Mouse (Mus musculus): ENCODE measurements around the gene Fam171a1.

Fam171a1 gene

GRCm38 (mm10) chr2:3138308-3138707, 24.3 kb downstream of the Fam171a1 start:
- no peak for DNase-seq (ENCODE audit: low read depth, low spot score)

- no peak for DNase-seq (ENCODE audit: low read depth, low spot score)
These were observed 25.0 kb downstream of the Fam171a1 start for GRCm38 (mm10) chr2:3139065-3139464.

GRCm38 (mm10) chr2:3139578-3139977, 25.6 kb downstream of the Fam171a1 start:
- no peak for DNase-seq (ENCODE audit: low read depth, low spot score)

DNA sequence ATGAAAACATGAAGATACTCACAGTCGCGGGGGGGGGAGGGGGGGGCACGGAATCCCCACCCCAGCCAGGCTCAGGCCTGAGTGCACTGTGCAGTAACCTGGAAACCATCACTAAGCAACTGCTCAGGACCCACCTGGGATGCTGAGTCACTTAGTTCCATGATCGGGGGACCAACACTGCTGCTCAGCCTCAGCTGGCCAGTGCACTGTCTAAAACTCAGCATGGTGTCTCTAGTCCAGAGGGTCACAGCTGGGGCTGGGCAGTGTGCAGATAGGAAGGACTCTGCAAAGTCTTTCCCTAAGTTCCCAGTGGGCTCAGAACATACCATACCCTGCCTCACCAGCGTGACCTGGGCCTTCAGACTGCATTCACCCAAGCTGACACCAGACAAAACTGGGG, 26.6 kb downstream of the Fam171a1 start:
- DNase-seq (ENCODE audit: low read depth, low spot score), result no peak

GRCm38 (mm10) chr2:3141804-3142203, 27.8 kb downstream of the Fam171a1 start:
- no peak for DNase-seq (ENCODE audit: low read depth, low spot score)

GRCm38 (mm10) chr2:3144291-3144690, 30.3 kb downstream of the Fam171a1 start:
- DNase-seq (ENCODE audit: low read depth, low spot score), result no peak

- no peak for DNase-seq (ENCODE audit: low read depth, low spot score)
These were observed 33.6 kb downstream of the Fam171a1 start for GRCm38 (mm10) chr2:3147550-3148157.

GRCm38 (mm10) chr2:3148731-3149130, 34.7 kb downstream of the Fam171a1 start:
- DNase-seq (ENCODE audit: low read depth, low spot score), result no peak

DNA sequence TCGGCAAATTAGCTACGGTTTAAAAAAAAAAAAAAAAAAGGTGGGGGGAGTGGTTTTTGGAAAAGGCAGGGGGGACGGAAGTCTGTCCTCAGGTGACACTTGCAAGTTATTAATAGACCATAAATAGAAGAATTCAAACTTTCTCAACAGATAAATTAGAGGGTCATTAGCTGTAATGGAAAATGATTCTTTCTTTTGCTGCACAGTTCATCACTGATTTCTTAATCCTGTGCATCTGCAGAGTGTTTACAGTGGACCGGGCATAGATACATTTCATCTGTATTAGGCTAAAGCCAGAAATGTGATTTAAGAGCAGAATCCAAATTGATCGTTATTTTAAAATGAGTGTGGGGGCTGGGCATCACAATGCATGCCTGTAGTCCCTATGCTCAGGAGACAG, 36.3 kb downstream of the Fam171a1 start:
- no peak for DNase-seq (ENCODE audit: low read depth, low spot score)

DNA sequence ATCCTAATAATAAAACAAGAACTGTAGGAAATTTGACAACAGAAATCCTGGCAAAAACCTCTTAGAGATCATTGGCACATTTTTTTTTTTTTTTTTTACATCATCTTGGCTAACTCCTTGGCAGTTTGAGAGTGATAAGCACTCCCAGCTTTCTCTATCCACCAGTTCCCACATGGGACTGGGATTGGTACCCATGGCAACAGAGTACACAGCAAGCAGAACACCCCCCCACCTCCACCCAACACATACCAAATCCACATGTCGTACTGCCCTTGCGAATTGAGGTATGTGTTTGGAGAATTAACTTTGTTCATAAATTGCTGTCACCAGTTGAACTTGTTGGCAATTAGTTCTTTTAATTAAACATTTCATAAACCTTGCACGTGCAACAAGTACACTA, 37.3 kb downstream of the Fam171a1 start:
- no peak for DNase-seq (ENCODE audit: low read depth, low spot score)

DNA sequence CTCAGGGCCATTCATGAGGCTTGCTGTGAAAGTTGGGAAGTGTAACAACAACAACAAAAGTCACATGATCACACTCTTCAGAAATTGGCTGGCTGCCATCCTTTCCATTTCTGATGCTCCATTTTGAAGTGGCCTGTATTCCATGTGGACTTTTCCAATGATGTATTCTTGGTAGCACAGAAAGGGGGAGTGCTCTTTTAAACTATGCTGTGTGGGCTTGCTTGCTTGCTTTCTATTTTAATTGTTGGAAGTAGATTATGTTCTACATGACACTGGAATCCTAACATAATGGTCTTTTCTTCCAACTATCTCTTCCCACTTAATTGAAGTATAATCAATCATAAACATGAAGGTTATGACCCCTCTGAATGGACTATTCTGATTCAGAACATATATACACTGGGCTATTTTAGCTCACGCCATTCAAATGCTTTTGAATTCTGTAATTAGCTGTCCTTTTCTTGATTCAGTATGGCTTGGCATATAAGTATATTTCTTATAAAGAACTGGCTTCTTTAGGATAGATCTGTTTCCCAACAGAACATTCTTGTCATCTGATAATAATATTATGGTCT, 40.2 kb downstream of the Fam171a1 start:
- DNase-seq (ENCODE audit: low read depth, low spot score), result no peak

GRCm38 (mm10) chr2:3154986-3155385, 41.0 kb downstream of the Fam171a1 start:
- DNase-seq (ENCODE audit: low read depth, low spot score), result no peak

DNA sequence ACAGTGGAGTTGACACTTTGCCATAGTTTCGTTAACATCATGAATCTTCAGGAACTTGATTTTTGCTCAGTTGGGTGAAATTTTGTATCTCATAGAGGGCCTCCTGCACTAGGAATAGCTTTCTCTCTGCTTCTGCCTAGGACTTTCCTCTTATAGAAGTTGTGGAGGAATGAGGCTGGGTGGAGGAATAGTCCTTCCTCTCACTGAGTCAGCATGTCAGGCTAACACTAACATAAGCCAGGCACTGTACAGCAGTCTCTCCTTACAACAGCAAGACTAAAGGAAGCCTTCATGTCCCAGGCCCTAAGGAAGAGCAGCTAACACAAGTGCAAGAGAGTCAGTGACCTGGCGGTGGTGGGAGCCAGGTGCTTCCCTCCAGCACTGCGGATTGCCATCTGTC, 43.0 kb downstream of the Fam171a1 start:
- no peak for DNase-seq (ENCODE audit: low read depth, low spot score)

DNA sequence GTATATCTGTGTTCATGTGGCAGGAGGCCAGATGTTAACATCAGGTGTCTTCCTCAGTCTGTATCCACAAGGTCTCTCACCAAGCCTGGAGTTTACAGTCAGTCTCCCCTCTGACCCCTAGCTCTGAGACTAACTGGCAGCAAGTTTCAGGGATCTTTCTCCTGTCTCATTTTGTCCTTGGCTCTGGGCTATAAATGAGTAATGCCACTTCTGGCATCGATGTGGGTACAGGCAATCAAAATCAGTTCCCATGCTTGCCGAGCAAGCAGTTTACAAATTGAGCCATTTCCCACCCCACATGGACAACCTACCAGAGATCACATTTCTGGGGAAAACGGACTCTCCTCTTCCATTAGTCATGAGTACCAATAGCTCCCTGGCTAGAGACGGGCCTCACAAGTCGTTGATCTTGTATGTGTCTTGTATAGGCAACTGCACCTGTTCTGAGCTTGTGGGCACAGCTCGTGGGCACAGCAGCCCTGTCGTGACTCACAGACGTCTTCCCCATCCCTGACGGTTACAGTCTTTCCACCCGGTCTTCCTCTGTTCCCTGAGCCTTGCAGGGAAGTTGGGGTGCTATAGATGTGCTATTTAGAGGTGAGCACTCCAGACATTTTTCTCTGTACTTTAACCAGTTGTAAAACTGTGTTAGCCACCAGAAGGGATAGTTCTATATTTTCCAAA, 43.8 kb downstream of the Fam171a1 start:
- DNase-seq (ENCODE audit: low read depth, low spot score), result no peak

GRCm38 (mm10) chr2:3158682-3159412, 44.8 kb downstream of the Fam171a1 start:
- no peak for DNase-seq (ENCODE audit: low read depth, low spot score)

- DNase-seq (ENCODE audit: low read depth, low spot score), result no peak
These were observed 47.6 kb downstream of the Fam171a1 start for GRCm38 (mm10) chr2:3161578-3161977.

- DNase-seq (ENCODE audit: low read depth, low spot score), result no peak
These were observed 49.6 kb downstream of the Fam171a1 start for GRCm38 (mm10) chr2:3163501-3164076.

- DNase-seq (ENCODE audit: low read depth, low spot score), result no peak
These were observed 51.1 kb downstream of the Fam171a1 start for GRCm38 (mm10) chr2:3165037-3165600.

DNA sequence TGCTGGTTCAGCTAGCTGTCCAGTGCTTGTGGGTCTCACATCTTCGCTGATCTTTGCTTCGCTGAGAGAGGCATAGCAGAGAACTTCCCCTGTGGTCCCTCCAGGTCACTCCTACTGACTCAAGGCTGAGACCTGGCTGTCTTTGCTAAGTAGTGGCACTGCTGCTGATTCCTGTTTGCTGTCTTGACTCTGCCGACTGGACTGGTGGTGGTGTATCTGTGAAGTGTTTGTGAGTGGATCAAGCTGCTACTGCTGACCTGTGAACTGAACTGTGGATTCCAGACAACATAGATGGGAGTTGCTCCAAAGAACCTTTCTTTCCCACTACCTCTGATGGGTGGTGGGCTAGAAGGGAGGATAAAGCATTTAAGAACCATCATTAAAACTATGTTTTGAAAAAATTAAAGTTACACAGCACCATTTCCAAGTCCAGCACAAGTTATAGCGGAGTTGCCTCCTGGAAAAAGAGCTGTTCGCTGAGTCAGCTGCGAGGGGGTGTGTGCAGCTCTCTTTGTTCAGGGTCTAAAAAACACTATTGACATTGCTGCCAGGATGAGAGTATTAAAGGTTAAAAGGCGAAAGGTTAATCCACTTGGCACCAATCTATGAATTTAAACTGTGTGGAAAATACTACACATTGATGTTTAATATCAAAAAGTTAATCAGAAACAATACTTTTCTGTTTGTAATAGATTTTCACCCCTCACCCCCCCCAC, 52.0 kb downstream of the Fam171a1 start:
- DNase-seq (ENCODE audit: low read depth, low spot score), result no peak

- DNase-seq (ENCODE audit: low read depth, low spot score), result no peak
These were observed 54.8 kb downstream of the Fam171a1 start for GRCm38 (mm10) chr2:3168719-3169402.

- DNase-seq (ENCODE audit: low read depth, low spot score), result no peak
These were observed 55.4 kb downstream of the Fam171a1 start for GRCm38 (mm10) chr2:3169403-3169747.

All from WW6 (cell line).